Mouse (Mus musculus) hindbrain, embryonic 14.5 days (tissue): ENCODE data around the gene Gtf2h3. TPM values are rescaled to one million over a fixed set of nuclear protein-coding genes. Genes with fewer than 3 reads are reported as not detected.

ENCODE experiments used
- ATAC-seq: fragments of 200-750 bp; cut with Nextera tagmentation; 2 replicates; pipeline ENCODE4 v1.8.0; 2017; ENCODE audit warnings: moderate number of reproducible peaks, mild to moderate bottlenecking, moderate TSS enrichment, moderate library complexity; ENCODE audit not compliant: low FRiP score
- DNase-seq: peaks from one replicate; pipeline ENCODE4 v3.0.0-alpha.2; 2015; ENCODE audit warnings: low spot score
- H3K27ac ChIP-seq: fragments of 300-500 bp; sonication (generic); 2 replicates; pipeline ENCODE4 v1.5.1; 2014; ENCODE audit warnings: mild to moderate bottlenecking, moderate library complexity
- H3K27me3 ChIP-seq: fragments of 300-500 bp; sonication (generic); 2 replicates; pipeline ENCODE4 v1.6.1; 2014; ENCODE audit warnings: mild to moderate bottlenecking, low read length, mixed read lengths; ENCODE audit not compliant: control insufficient read depth, insufficient read depth
- H3K36me3 ChIP-seq: fragments of 300-500 bp; sonication (generic); replicated peaks from 2 replicates; pipeline ENCODE4 v1.6.1; 2014; ENCODE audit not compliant: control insufficient read depth, insufficient read depth
- H3K4me1 ChIP-seq: fragments of 300-500 bp; sonication (generic); replicated peaks from 2 replicates; pipeline ENCODE4 v1.6.1; 2014; ENCODE audit warnings: antibody characterized with exemption, low read length, mixed read lengths; ENCODE audit not compliant: control insufficient read depth, insufficient read depth
- H3K4me2 ChIP-seq: fragments of 300-500 bp; sonication (generic); replicated peaks from 2 replicates; pipeline ENCODE4 v1.6.1; 2014; ENCODE audit warnings: mild to moderate bottlenecking, moderate library complexity
- H3K4me3 ChIP-seq: fragments of 300-500 bp; sonication (generic); replicated peaks from 2 replicates; pipeline ENCODE4 v1.5.1; 2014; ENCODE audit warnings: mild to moderate bottlenecking, low read length
- H3K9ac ChIP-seq: fragments of 300-500 bp; sonication (generic); 2 replicates; pipeline ENCODE4 v1.6.1; 2014
- H3K9me3 ChIP-seq: fragments of 300-500 bp; sonication (generic); 2 replicates; pipeline ENCODE4 v1.6.1; 2016; ENCODE audit warnings: low read length; ENCODE audit not compliant: control insufficient read depth
- WGBS: fragments of 180-500 bp; shearing (Covaris S2); extraction: QIAGEN DNeasy Blood & Tissue Kit; methylation state at CpG from one replicate; pipeline ENCODE4 v1.1.7; 2014; 5-methylcytosine and 5-hydroxymethylcytosine counted together
- polyA plus RNA-seq: library from polyadenylated mRNA; unstranded; fragments of >200 nt; fragmentation: Nextera tagmentation; extraction: Ambion mirVana; gene quantifications from 2 replicates; pipeline ENCODE4 v1.2.1, GENCODE M21; 2014

Gene Gtf2h3
- 40.7 and 48.0 TPM in 2 replicates for polyA plus RNA-seq

GRCm38 (mm10) chr5:124578633-124579317, at the start of gene Gtf2h3, which contains the start of gene Eif2b1:
TSS of gene Gtf2h3 (plus strand) at chr5:124579140.
TSS of gene Eif2b1 (minus strand) at chr5:124579131.
- Histone ChIP-seq H3K36me3 (peaks cover 53% of the 10 kb centered on the region), H3K4me3 (peak within 1 kb of the TSS; percentile 76), H3K27ac (peak within 1 kb of the TSS; percentile 63), H3K27me3 (no peaks in the 10 kb centered on the region), H3K9me3 (no peaks in the 10 kb centered on the region), H3K4me2 (peak within 1 kb of the TSS; percentile 94), H3K9ac (peak within 1 kb of the TSS; percentile 78), H3K4me1 (peaks cover 19% of the 10 kb centered on the region)
- 1% methylated on average over 51 of the region's 51 CpGs for WGBS
- DNase-seq = peak; percentile 99
- ATAC-seq = peak; percentile 94

DNA sequence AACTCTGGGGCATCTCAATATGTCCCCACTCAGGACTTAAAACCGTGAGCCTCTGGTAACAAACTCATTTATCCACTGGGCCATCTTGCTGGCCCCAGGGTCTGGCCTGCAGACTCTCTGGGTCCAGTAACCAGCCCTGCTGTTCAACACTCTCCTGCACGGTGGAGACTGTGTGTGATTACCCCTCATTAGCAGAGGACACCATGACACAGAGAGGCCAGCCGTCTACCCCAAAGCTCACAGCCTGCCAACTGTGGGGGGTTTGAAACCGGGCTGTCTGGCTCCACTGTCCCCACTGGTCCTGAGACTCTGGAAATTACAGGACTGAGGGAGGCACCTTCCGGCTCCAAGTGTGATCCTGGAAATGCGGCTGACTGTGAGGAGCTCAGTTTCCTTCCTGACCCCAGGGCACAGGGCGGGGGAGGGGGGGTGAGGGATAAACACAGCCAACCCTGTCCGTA, 49.7 kb upstream of the Gtf2h3 start:
- Histone ChIP-seq H3K27ac (peak overlapping the region; percentile 32; the same call in 1 of the 2 replicates), H3K4me2 (peak overlapping the region; percentile 87), H3K9me3 (no peaks in the 10 kb centered on the region), H3K36me3 (no peaks in the 10 kb centered on the region), H3K4me1 (peaks cover 32% of the 10 kb centered on the region), H3K4me3 (peak overlapping the region; percentile 83), H3K9ac (no peak overlapping the region), H3K27me3 (no peaks in the 10 kb centered on the region)
- DNase-seq = no peak
- no peak for ATAC-seq
- WGBS = 35% methylated on average over 8 of the region's 8 CpGs

GRCm38 (mm10) chr5:124529697-124530096, 49.2 kb upstream of the Gtf2h3 start:
- Histone ChIP-seq H3K4me2 (peak overlapping the region; percentile 87), H3K27me3 (no peaks in the 10 kb centered on the region), H3K9me3 (no peaks in the 10 kb centered on the region), H3K4me1 (peaks cover 32% of the 10 kb centered on the region), H3K27ac (no peak overlapping the region), H3K36me3 (no peaks in the 10 kb centered on the region), H3K4me3 (peak overlapping the region; percentile 83), H3K9ac (peak overlapping the region; percentile 76; the same call in 1 of the 2 replicates)
- 67% methylated on average over 8 of the region's 8 CpGs for WGBS
- DNase-seq (no peak), ATAC-seq (no peak)

GRCm38 (mm10) chr5:124530655-124531582, 48.0 kb upstream of the Gtf2h3 start, which contains the start of gene Rilpl1:
TSS of gene Rilpl1 (minus strand) at chr5:124531391.
- peaks cover 32% of the 10 kb centered on the region for H3K4me1 ChIP-seq
- H3K36me3 ChIP-seq = no peaks in the 10 kb centered on the region
- no peaks in the 10 kb centered on the region for H3K9me3 ChIP-seq
- peak within 1 kb of the TSS; percentile 76 for H3K9ac ChIP-seq
- peak within 1 kb of the TSS; percentile 87 for H3K4me2 ChIP-seq
- H3K27ac ChIP-seq = peak within 1 kb of the TSS; percentile 79
- H3K4me3 ChIP-seq = peak within 1 kb of the TSS; percentile 83
- ATAC-seq (peak; percentile 92), DNase-seq (peak; percentile 83)
- H3K27me3 ChIP-seq = no peaks in the 10 kb centered on the region
- WGBS = under 1% methylated on average over 70 of the region's 96 CpGs

DNA sequence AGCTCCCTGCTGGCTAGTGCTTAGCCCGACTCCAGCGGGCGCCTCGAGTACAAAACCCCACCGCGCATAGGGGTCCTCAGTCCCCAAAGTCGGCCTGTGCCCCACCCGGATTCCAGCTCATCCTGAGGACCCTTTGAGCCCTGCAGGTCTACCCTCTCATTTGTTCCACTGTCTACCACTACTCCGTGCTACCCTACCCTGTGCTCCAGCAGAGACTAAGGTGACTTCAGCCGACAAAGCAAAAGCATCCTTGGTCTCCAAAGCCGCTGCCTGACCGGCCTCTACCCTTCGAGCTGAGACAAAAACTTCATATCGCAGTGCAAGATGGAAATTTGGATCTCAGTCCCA, 47.4 kb upstream of the Gtf2h3 start:
- no peaks in the 10 kb centered on the region for H3K27me3 ChIP-seq
- peak overlapping the region; percentile 83 for H3K4me3 ChIP-seq
- peaks cover 32% of the 10 kb centered on the region for H3K4me1 ChIP-seq
- DNase-seq (no peak), ATAC-seq (no peak; the same call in 1 of the 2 replicates)
- peak overlapping the region; percentile 87 for H3K4me2 ChIP-seq
- H3K9me3 ChIP-seq = no peaks in the 10 kb centered on the region
- no peaks in the 10 kb centered on the region for H3K36me3 ChIP-seq
- 12% methylated on average over 14 of the region's 14 CpGs for WGBS
- peak overlapping the region; percentile 76 for H3K9ac ChIP-seq
- H3K27ac ChIP-seq = peak overlapping the region; percentile 79

DNA sequence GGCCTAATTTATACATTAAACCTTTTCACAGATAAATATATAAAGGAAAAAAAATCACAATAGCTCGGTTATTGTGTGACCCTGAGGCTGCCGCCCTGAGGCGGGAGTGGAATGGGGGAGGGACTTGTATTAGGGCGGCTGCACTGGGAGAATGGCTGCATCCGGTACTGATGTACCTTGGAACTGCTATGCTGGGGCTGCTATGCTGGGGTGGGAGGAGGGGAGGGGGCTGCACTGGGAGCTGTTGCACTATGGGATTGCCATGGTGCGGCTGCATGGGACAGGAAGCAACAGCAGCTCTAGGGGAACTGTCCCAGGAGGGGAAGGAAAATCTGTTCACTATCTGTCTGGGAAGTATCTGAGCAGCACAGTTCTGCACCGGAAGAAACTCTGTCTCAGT, 46.5 kb upstream of the Gtf2h3 start:
- Histone ChIP-seq H3K9ac (no peak overlapping the region), H3K27ac (no peak overlapping the region), H3K27me3 (no peaks in the 10 kb centered on the region), H3K4me3 (no peak overlapping the region), H3K4me1 (peaks cover 32% of the 10 kb centered on the region), H3K4me2 (no peak overlapping the region), H3K36me3 (no peaks in the 10 kb centered on the region), H3K9me3 (no peaks in the 10 kb centered on the region)
- 38% methylated on average over 7 of the region's 7 CpGs for WGBS
- no peak for ATAC-seq
- no peak for DNase-seq

DNA sequence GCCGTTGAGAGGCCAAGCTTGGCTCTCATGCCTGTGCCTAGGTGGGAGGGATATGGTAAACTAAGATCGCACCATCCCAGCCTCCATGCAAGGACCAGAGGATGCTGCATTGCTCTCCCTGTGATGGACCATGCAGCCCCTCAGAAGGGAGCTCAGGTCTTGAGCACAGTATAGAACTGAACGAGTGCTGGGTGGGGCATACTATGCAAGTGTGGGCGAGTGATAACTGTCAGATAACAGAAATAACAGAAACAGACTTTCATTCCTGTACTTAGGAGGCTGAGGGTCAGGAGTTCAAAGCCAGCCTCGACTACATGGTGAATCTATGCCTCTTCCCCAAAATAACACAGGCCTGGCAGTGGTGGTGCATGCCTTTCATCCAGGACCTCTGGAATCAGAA, 43.9 kb upstream of the Gtf2h3 start:
- DNase-seq (no peak), ATAC-seq (no peak)
- Histone ChIP-seq H3K9me3 (no peaks in the 10 kb centered on the region), H3K9ac (no peak overlapping the region), H3K36me3 (no peaks in the 10 kb centered on the region), H3K4me2 (no peak overlapping the region), H3K4me3 (no peak overlapping the region), H3K27me3 (no peaks in the 10 kb centered on the region), H3K27ac (no peak overlapping the region), H3K4me1 (peaks cover 13% of the 10 kb centered on the region)
- 74% methylated on average over 5 of the region's 5 CpGs for WGBS

DNA sequence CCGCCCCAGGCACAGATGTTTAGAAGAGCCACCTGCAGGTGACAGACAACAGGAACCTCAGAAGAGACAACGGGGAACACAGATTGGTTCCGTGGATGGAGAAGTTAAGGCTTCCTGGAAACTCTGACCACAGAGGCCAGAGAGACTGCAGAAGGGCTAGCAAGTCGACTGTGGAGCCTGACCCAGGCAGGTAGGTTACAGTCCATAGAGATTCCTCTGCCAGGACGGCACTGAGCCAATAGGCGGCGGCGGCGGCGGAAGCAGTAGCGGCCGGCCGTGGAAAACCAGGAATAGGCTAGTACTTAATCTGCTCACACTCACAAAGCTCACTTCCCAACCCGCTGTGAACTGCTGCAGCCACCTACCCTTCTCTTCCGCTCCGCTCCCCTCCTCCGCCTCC, 42.2 kb upstream of the Gtf2h3 start:
- 10% methylated on average over 16 of the region's 17 CpGs for WGBS
- Histone ChIP-seq H3K4me2 (peak overlapping the region; percentile 23), H3K36me3 (no peaks in the 10 kb centered on the region), H3K27me3 (no peaks in the 10 kb centered on the region), H3K9me3 (no peaks in the 10 kb centered on the region), H3K9ac (no peak overlapping the region), H3K4me1 (peaks cover 8% of the 10 kb centered on the region), H3K27ac (no peak overlapping the region), H3K4me3 (no peak overlapping the region)
- ATAC-seq (no peak), DNase-seq (no peak)
